Mouse (Mus musculus) embryonic stem cell, embryonic (primary cell): ENCODE measurements around the gene Rusc2.

Experiments used
- CTCF ChIA-PET, 4 experiments: fragments of 300-600 bp in 2 of 4; fragments of 350-600 bp in 2 of 4; sonication (Branson Sonifier 250); formaldehyde crosslinking; loops; one replicate each; lab custom pipeline; 2022; ENCODE audit warnings: inconsistent platforms in 2 of 4; lab: Charles Lee
- POLR2A ChIA-PET, 4 experiments: fragments of 300-600 bp in 2 of 4; fragments of 350-600 bp in 2 of 4; sonication (Branson Sonifier 250); formaldehyde crosslinking; loops; one replicate each; lab custom pipeline; 2022; ENCODE audit warnings: antibody characterized with exemption in 4 of 4, inconsistent platforms in 1 of 4; lab: Charles Lee

Rusc2 gene

GRCm38 (mm10) chr4:43399391-43400131 is 17.8 kb downstream of the Rusc2 start:
- CTCF ChIA-PET, result interaction anchor here in 3 of 4 experiments (0.8 to 1.6 kb wide), 4 partner anchors 9 to 32 kb away, joined by 3 read pairs; partner anchors contain the start of gene Rusc2 (in 1 of the 3)
- POLR2A ChIA-PET, result interaction anchor here (0.7 to 2.8 kb wide), 20 partner anchors 8 to 235 kb away, joined by 3 to 14 read pairs (median 4); partner anchors contain the start of genes Arhgef39 (in 2 of the 4) and Rusc2 (in 2 of the 4)

- CTCF ChIA-PET, result interaction anchor here in 1 of 4 experiments (0.5 kb wide), 1 partner anchor 81 kb away, joined by 7 read pairs; no protein-coding TSS in a partner anchor
- POLR2A ChIA-PET, result interaction anchor here in 2 of 4 experiments (0.6 to 1.7 kb wide), 7 partner anchors 11 to 40 kb away, joined by 3 to 5 read pairs (median 3); no protein-coding TSS in a partner anchor
Measured at GRCm38 (mm10) chr4:43400976-43401375, 19.2 kb downstream of the Rusc2 start.

- POLR2A ChIA-PET, result interaction anchor here in 3 of 4 experiments (0.6 to 1.7 kb wide), 11 partner anchors 11 to 193 kb away, joined by 3 to 5 read pairs (median 3); no protein-coding TSS in a partner anchor
- CTCF ChIA-PET, result interaction anchor here in 1 of 4 experiments (0.5 kb wide), 1 partner anchor 80 kb away, joined by 7 read pairs; no protein-coding TSS in a partner anchor
Measured at GRCm38 (mm10) chr4:43401486-43401885, 19.7 kb downstream of the Rusc2 start.

- ChIA-PET CTCF (no interaction called here), POLR2A (interaction anchor here in 3 of 4 experiments (0.7 to 1.7 kb wide), 8 partner anchors 13 to 68 kb away, joined by 3 to 4 read pairs (median 3); partner anchors contain the start of gene Rusc2 (in 1 of the 3))
Measured at GRCm38 (mm10) chr4:43402212-43402611, 20.4 kb downstream of the Rusc2 start.

GRCm38 (mm10) chr4:43404697-43405096 is 22.9 kb downstream of the Rusc2 start:
- CTCF ChIA-PET, result interaction anchor here in 2 of 4 experiments (0.5 to 1.4 kb wide), 4 partner anchors 27 to 73 kb away, joined by 3 to 5 read pairs (median 4); no protein-coding TSS in a partner anchor
- POLR2A ChIA-PET, result interaction anchor here (0.6 to 4.2 kb wide), 18 partner anchors 10 to 346 kb away, joined by 3 to 19 read pairs (median 5); partner anchors contain the start of genes Atp8b5 (in 1 of the 4) and Rusc2 (in 1 of the 4)

- ChIA-PET POLR2A (interaction anchor here (0.6 to 4.2 kb wide), 40 partner anchors 7 to 406 kb away, joined by 3 to 19 read pairs (median 4); partner anchors contain the start of genes Rusc2 (in 2 of the 4), Ccdc107 (in 1 of the 4), Creb3 (in 1 of the 4) and Fam214b (in 1 of the 4)), CTCF (interaction anchor here (0.5 to 1.9 kb wide), 19 partner anchors 8 to 359 kb away, joined by 3 to 7 read pairs (median 4); no protein-coding TSS in a partner anchor)
Measured at GRCm38 (mm10) chr4:43406162-43406971, 24.6 kb downstream of the Rusc2 start.

GRCm38 (mm10) chr4:43407071-43407920 is 25.5 kb downstream of the Rusc2 start:
- CTCF ChIA-PET, result interaction anchor here (0.6 to 1.9 kb wide), 12 partner anchors 8 to 324 kb away, joined by 3 to 6 read pairs (median 4); no protein-coding TSS in a partner anchor
- POLR2A ChIA-PET, result interaction anchor here (0.6 to 4.2 kb wide), 27 partner anchors 8 to 407 kb away, joined by 3 to 19 read pairs (median 4); partner anchors contain the start of genes Rusc2 (in 2 of the 4), Ccdc107 (in 1 of the 4), Fam214b (in 1 of the 4) and Vcp (in 1 of the 4)

GRCm38 (mm10) chr4:43414761-43415160 is 33.0 kb downstream of the Rusc2 start:
- ChIA-PET POLR2A (interaction anchor here (0.5 to 3.5 kb wide), 7 partner anchors 9 to 414 kb away, joined by 3 to 19 read pairs (median 4); partner anchors contain the start of genes Ccdc107 (in 1 of the 4) and Vcp (in 1 of the 4)), CTCF (interaction anchor here in 2 of 4 experiments (0.5 to 2.0 kb wide), 3 partner anchors 32 to 368 kb away, joined by 3 to 7 read pairs (median 3); partner anchors contain the start of gene Atp8b5 (in 1 of the 2))

GRCm38 (mm10) chr4:43415221-43416070 is 33.7 kb downstream of the Rusc2 start:
- ChIA-PET POLR2A (interaction anchor here in 3 of 4 experiments (0.6 to 3.5 kb wide), 7 partner anchors 9 to 415 kb away, joined by 3 to 19 read pairs (median 4); partner anchors contain the start of gene Vcp (in 1 of the 3)), CTCF (interaction anchor here in 2 of 4 experiments (0.5 to 2.0 kb wide), 4 partner anchors 9 to 369 kb away, joined by 3 to 7 read pairs (median 4); no protein-coding TSS in a partner anchor)

- POLR2A ChIA-PET, result interaction anchor here (0.6 to 3.5 kb wide), 5 partner anchors 9 to 16 kb away, joined by 3 to 19 read pairs (median 3); no protein-coding TSS in a partner anchor
- CTCF ChIA-PET, result interaction anchor here (0.5 to 2.0 kb wide), 6 partner anchors 10 to 538 kb away, joined by 3 to 7 read pairs (median 4); no protein-coding TSS in a partner anchor
Measured at GRCm38 (mm10) chr4:43416071-43416490, 34.3 kb downstream of the Rusc2 start.

- POLR2A ChIA-PET, result interaction anchor here in 3 of 4 experiments (0.6 to 1.9 kb wide), 5 partner anchors 10 to 325 kb away, joined by 3 to 10 read pairs (median 4); no protein-coding TSS in a partner anchor
- CTCF ChIA-PET, result interaction anchor here in 1 of 4 experiments (0.9 kb wide), 1 partner anchor 370 kb away, joined by 3 read pairs; no protein-coding TSS in a partner anchor
Measured at GRCm38 (mm10) chr4:43417269-43418062, 35.7 kb downstream of the Rusc2 start.

- POLR2A ChIA-PET, result interaction anchor here in 3 of 4 experiments (0.6 to 1.9 kb wide), 4 partner anchors 12 to 326 kb away, joined by 3 to 10 read pairs (median 6); no protein-coding TSS in a partner anchor
- CTCF ChIA-PET, result interaction anchor here in 2 of 4 experiments (0.7 to 0.9 kb wide), 2 partner anchors 371 to 440 kb away, joined by 3 to 5 read pairs; no protein-coding TSS in a partner anchor
Measured at GRCm38 (mm10) chr4:43418450-43418849, 36.7 kb downstream of the Rusc2 start.

GRCm38 (mm10) chr4:43418973-43419656 is 37.3 kb downstream of the Rusc2 start:
- ChIA-PET CTCF (interaction anchor here in 2 of 4 experiments (0.7 to 1.9 kb wide), 2 partner anchors 11 to 441 kb away, joined by 4 to 5 read pairs; no protein-coding TSS in a partner anchor), POLR2A (interaction anchor here in 2 of 4 experiments (1.0 to 1.9 kb wide), 2 partner anchors 13 to 15 kb away, joined by 3 to 8 read pairs; no protein-coding TSS in a partner anchor)
